Mouse (Mus musculus): ENCODE results near the gene Pkn3. TPM values are rescaled to one million over a fixed set of nuclear protein-coding genes. Genes with fewer than 3 reads are reported as not detected.

Pkn3 gene
- polyA plus RNA-seq, 1 experiment = 8.8 TPM

- Histone ChIP-seq H3K27ac (ENCODE audit: control insufficient read depth, insufficient read depth, low read length) (no peak overlapping the region), H3K4me1 (replicated peaks; ENCODE audit: control insufficient read depth, insufficient read depth, low read length) (no peaks in the 10 kb centered on the region), H3K4me3 (ENCODE audit: control insufficient read depth, insufficient read depth, low read length) (no peak overlapping the region), H3K36me3 (ENCODE audit: control insufficient read depth, insufficient read depth, low read length) (peaks cover 3% of the 10 kb centered on the region; the same call in 1 of the 2 replicates), H3K27me3 (ENCODE audit: control insufficient read depth, insufficient read depth, low read length) (no peaks in the 10 kb centered on the region)
- no peak for TF ChIP-seq POLR2A (IDR thresholded peaks at IDR 0.05; ENCODE audit: control insufficient read depth, extremely low read depth, insufficient read depth, low read length, poor library complexity)
- TF ChIP-seq CTCF (IDR thresholded peaks at IDR 0.05; ENCODE audit: borderline replicate concordance, control insufficient read depth, extremely low read depth, insufficient read depth, low read length, poor library complexity) = no peak
- WGBS = 91% methylated on average over 4 of the region's 4 CpGs
- no peak for DNase-seq
Observed at GRCm38 (mm10) chr2:30100214-30100613, 22.7 kb downstream of the Pkn3 start.

GRCm38 (mm10) chr2:30106364-30106763 is 28.9 kb downstream of the Pkn3 start:
- no peak for TF ChIP-seq CTCF (IDR thresholded peaks at IDR 0.05; ENCODE audit: borderline replicate concordance, control insufficient read depth, extremely low read depth, insufficient read depth, low read length, poor library complexity)
- no peak for TF ChIP-seq POLR2A (IDR thresholded peaks at IDR 0.05; ENCODE audit: control insufficient read depth, extremely low read depth, insufficient read depth, low read length, poor library complexity)
- no peaks in the 10 kb centered on the region for H3K4me1 ChIP-seq (replicated peaks; ENCODE audit: control insufficient read depth, insufficient read depth, low read length)
- H3K36me3 ChIP-seq (ENCODE audit: control insufficient read depth, insufficient read depth, low read length) = peaks cover 28% of the 10 kb centered on the region
- H3K27ac ChIP-seq (ENCODE audit: control insufficient read depth, insufficient read depth, low read length) = no peak overlapping the region
- H3K4me3 ChIP-seq (ENCODE audit: control insufficient read depth, insufficient read depth, low read length) = no peak overlapping the region
- DNase-seq = peak; percentile 70
- H3K27me3 ChIP-seq (ENCODE audit: control insufficient read depth, insufficient read depth, low read length) = no peaks in the 10 kb centered on the region

DNA sequence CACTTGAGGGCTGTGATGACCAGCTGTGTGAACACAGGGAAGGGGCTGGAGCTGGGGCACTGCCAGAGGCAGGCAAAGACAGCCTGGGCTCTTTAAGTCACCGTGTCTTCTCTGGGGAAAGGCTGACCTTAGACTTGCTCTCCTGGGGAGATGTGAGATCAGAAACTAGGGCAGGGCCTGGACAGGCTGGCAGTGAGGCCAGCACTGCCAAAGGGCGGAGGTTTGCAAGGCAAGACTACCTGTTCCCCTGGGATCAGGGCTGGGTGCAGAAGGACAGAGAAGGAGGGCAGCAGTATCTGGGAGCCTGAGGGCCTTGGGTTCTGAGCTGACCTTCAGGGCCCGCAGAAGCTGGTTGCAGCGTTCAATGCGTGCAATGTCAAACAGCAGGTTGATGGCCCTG is 30.2 kb downstream of the Pkn3 start:
- no peak overlapping the region for H3K27ac ChIP-seq (ENCODE audit: control insufficient read depth, insufficient read depth, low read length)
- peaks cover 32% of the 10 kb centered on the region for H3K36me3 ChIP-seq (ENCODE audit: control insufficient read depth, insufficient read depth, low read length)
- H3K27me3 ChIP-seq (ENCODE audit: control insufficient read depth, insufficient read depth, low read length) = no peaks in the 10 kb centered on the region
- 98% methylated on average over 5 of the region's 5 CpGs for WGBS
- peaks cover 4% of the 10 kb centered on the region for H3K4me1 ChIP-seq (replicated peaks; ENCODE audit: control insufficient read depth, insufficient read depth, low read length)
- H3K4me3 ChIP-seq (ENCODE audit: control insufficient read depth, insufficient read depth, low read length) = no peak overlapping the region
- DNase-seq = no peak
- TF ChIP-seq POLR2A (IDR thresholded peaks at IDR 0.05; ENCODE audit: control insufficient read depth, extremely low read depth, insufficient read depth, low read length, poor library complexity) (no peak), CTCF (IDR thresholded peaks at IDR 0.05; ENCODE audit: borderline replicate concordance, control insufficient read depth, extremely low read depth, insufficient read depth, low read length, poor library complexity) (no peak)

DNA sequence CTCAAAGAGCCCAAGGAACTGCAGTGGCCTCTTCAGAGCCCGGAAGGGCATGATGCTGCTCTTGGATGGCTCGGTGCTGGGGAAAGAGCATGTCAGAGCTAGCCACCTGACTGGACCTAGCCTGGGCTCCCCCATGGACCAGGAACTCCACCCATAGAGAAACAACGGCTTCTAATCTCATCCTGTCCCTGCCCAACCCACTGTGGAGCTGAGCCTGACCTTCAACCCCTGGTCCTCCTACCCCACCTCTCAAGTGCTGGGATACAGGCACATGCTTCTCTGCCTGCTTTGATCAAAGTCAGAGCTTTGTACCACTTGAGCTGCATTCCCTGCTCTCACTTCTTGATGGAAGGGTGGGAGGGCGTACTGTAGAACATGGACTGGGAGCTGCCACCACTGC is 30.8 kb downstream of the Pkn3 start:
- Histone ChIP-seq H3K4me3 (ENCODE audit: control insufficient read depth, insufficient read depth, low read length) (no peak overlapping the region), H3K27ac (ENCODE audit: control insufficient read depth, insufficient read depth, low read length) (no peak overlapping the region), H3K36me3 (ENCODE audit: control insufficient read depth, insufficient read depth, low read length) (peaks cover 29% of the 10 kb centered on the region), H3K27me3 (ENCODE audit: control insufficient read depth, insufficient read depth, low read length) (no peaks in the 10 kb centered on the region), H3K4me1 (replicated peaks; ENCODE audit: control insufficient read depth, insufficient read depth, low read length) (peaks cover 9% of the 10 kb centered on the region)
- WGBS = 97% methylated on average over 4 of the region's 4 CpGs
- no peak for DNase-seq
- TF ChIP-seq POLR2A (IDR thresholded peaks at IDR 0.05; ENCODE audit: control insufficient read depth, extremely low read depth, insufficient read depth, low read length, poor library complexity) (no peak), CTCF (IDR thresholded peaks at IDR 0.05; ENCODE audit: borderline replicate concordance, control insufficient read depth, extremely low read depth, insufficient read depth, low read length, poor library complexity) (no peak)

DNA sequence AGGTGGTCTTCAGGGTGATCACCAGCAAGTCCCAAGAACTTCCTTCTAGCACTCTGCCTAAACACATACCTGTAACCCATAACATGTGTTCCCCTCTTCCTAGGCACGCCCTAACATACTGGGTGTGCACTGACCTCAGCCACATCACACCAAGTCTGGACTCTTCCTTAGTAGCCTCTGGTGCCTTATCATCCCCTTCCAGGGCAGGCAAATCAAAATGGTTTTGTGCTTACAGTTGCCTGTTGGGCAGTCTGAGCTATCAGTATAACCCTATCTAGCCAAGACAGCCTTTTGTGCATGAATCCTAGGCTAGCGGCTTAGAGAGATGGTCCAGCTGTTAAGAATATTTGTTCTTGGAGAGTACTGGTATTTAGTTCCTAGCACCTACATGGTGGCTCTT is 34.0 kb downstream of the Pkn3 start:
- H3K4me1 ChIP-seq (replicated peaks; ENCODE audit: control insufficient read depth, insufficient read depth, low read length) = peaks cover 10% of the 10 kb centered on the region
- no peak overlapping the region for H3K4me3 ChIP-seq (ENCODE audit: control insufficient read depth, insufficient read depth, low read length)
- H3K27me3 ChIP-seq (ENCODE audit: control insufficient read depth, insufficient read depth, low read length) = no peaks in the 10 kb centered on the region
- DNase-seq = no peak
- H3K36me3 ChIP-seq (ENCODE audit: control insufficient read depth, insufficient read depth, low read length) = peaks cover 29% of the 10 kb centered on the region
- no peak for TF ChIP-seq CTCF (IDR thresholded peaks at IDR 0.05; ENCODE audit: borderline replicate concordance, control insufficient read depth, extremely low read depth, insufficient read depth, low read length, poor library complexity)
- no peak for TF ChIP-seq POLR2A (IDR thresholded peaks at IDR 0.05; ENCODE audit: control insufficient read depth, extremely low read depth, insufficient read depth, low read length, poor library complexity)
- WGBS = 99% methylated on average over 2 of the region's 2 CpGs
- no peak overlapping the region for H3K27ac ChIP-seq (ENCODE audit: control insufficient read depth, insufficient read depth, low read length)

- Histone ChIP-seq H3K27me3 (ENCODE audit: control insufficient read depth, insufficient read depth, low read length) (no peaks in the 10 kb centered on the region), H3K36me3 (ENCODE audit: control insufficient read depth, insufficient read depth, low read length) (peaks cover 23% of the 10 kb centered on the region), H3K4me1 (replicated peaks; ENCODE audit: control insufficient read depth, insufficient read depth, low read length) (peaks cover 10% of the 10 kb centered on the region), H3K27ac (ENCODE audit: control insufficient read depth, insufficient read depth, low read length) (no peak overlapping the region), H3K4me3 (ENCODE audit: control insufficient read depth, insufficient read depth, low read length) (no peak overlapping the region)
- no peak for DNase-seq
- WGBS = 5% methylated on average over 5 of the region's 5 CpGs
- TF ChIP-seq POLR2A (IDR thresholded peaks at IDR 0.05; ENCODE audit: control insufficient read depth, extremely low read depth, insufficient read depth, low read length, poor library complexity) (no peak), CTCF (IDR thresholded peaks at IDR 0.05; ENCODE audit: borderline replicate concordance, control insufficient read depth, extremely low read depth, insufficient read depth, low read length, poor library complexity) (no peak)
Observed at GRCm38 (mm10) chr2:30112564-30112963, 35.1 kb downstream of the Pkn3 start.

DNA sequence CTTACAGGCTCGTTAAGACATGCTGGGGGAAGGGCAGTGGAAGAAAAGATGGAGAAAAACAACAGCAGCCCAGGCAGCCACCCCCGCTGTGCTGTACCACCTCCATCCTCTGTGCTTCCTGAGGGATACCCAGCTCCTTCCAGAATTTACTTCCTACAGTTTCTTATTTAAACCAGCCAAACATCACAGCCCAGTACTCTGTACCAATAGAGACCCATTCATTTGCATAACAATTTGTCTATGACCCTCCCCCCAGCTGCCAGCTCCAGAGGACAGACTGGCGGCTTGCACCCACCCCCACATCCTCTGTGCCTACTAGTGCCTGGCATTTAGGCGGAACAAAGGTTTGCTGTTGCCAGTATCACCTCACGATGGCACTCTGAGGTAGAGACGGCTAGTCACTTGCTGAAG is 42.2 kb downstream of the Pkn3 start:
- TF ChIP-seq POLR2A (IDR thresholded peaks at IDR 0.05; ENCODE audit: control insufficient read depth, extremely low read depth, insufficient read depth, low read length, poor library complexity) (no peak), CTCF (IDR thresholded peaks at IDR 0.05; ENCODE audit: borderline replicate concordance, control insufficient read depth, extremely low read depth, insufficient read depth, low read length, poor library complexity) (no peak)
- Histone ChIP-seq H3K27me3 (ENCODE audit: control insufficient read depth, insufficient read depth, low read length) (no peaks in the 10 kb centered on the region), H3K36me3 (ENCODE audit: control insufficient read depth, insufficient read depth, low read length) (no peaks in the 10 kb centered on the region), H3K4me1 (replicated peaks; ENCODE audit: control insufficient read depth, insufficient read depth, low read length) (peaks cover 25% of the 10 kb centered on the region), H3K4me3 (ENCODE audit: control insufficient read depth, insufficient read depth, low read length) (no peak overlapping the region), H3K27ac (ENCODE audit: control insufficient read depth, insufficient read depth, low read length) (no peak overlapping the region)
- DNase-seq = peak; percentile 72
- WGBS = 48% methylated on average over 6 of the region's 6 CpGs

Measured in thymus, adult 2 months (tissue).